Mouse (Mus musculus) neural tube, embryonic 11.5 days (tissue): ENCODE results near the gene Grm2. TPM values are rescaled to one million over a fixed set of nuclear protein-coding genes. Genes with fewer than 3 reads are reported as not detected.

Experiments
- ATAC-seq: fragments of 200-750 bp; cut with Nextera tagmentation; 2 replicates; pipeline ENCODE4 v1.8.0; 2017; ENCODE audit warnings: moderate number of reproducible peaks, mild to moderate bottlenecking, moderate TSS enrichment, moderate library complexity; ENCODE audit not compliant: insufficient read depth, low FRiP score, low TSS enrichment
- DNase-seq: peaks from one replicate; pipeline ENCODE4 v3.0.0-alpha.2; 2015; ENCODE audit warnings: low spot score
- H3K27ac ChIP-seq: fragments of 300-500 bp; sonication (generic); 2 replicates; pipeline ENCODE4 v1.5.1; 2014; ENCODE audit warnings: low read depth, mild to moderate bottlenecking, low read length
- H3K27me3 ChIP-seq: fragments of 300-500 bp; sonication (generic); 2 replicates; pipeline ENCODE4 v1.6.1; 2014; ENCODE audit warnings: mild to moderate bottlenecking, low read length, mixed read lengths; ENCODE audit not compliant: control insufficient read depth, insufficient read depth
- H3K36me3 ChIP-seq: fragments of 300-500 bp; sonication (generic); 2 replicates; pipeline ENCODE4 v1.6.1; 2014; ENCODE audit warnings: mild to moderate bottlenecking, low read length, moderate library complexity, mixed read lengths; ENCODE audit not compliant: control insufficient read depth, insufficient read depth
- H3K4me1 ChIP-seq: fragments of 300-500 bp; sonication (generic); 2 replicates; pipeline ENCODE4 v1.6.1; 2014; ENCODE audit warnings: low read length, mixed read lengths; ENCODE audit not compliant: control insufficient read depth, insufficient read depth
- H3K4me2 ChIP-seq: fragments of 300-500 bp; sonication (generic); 2 replicates; pipeline ENCODE4 v1.6.1; 2014; ENCODE audit warnings: low read depth, mild to moderate bottlenecking, moderate library complexity
- H3K4me3 ChIP-seq: fragments of 300-500 bp; sonication (generic); 2 replicates; pipeline ENCODE4 v1.5.1; 2014; ENCODE audit warnings: low read depth, low read length
- H3K9ac ChIP-seq: fragments of 300-500 bp; sonication (generic); 2 replicates; pipeline ENCODE4 v1.6.1; 2014; ENCODE audit warnings: mild to moderate bottlenecking, low read length
- H3K9me3 ChIP-seq: fragments of 300-500 bp; sonication (generic); 2 replicates; pipeline ENCODE4 v1.6.1; 2016; ENCODE audit warnings: low read length; ENCODE audit not compliant: control insufficient read depth
- WGBS: fragments of 180-500 bp; shearing (Covaris S2); extraction: QIAGEN DNeasy Blood & Tissue Kit; methylation state at CpG from one replicate; pipeline ENCODE4 v1.1.7; 2014; 5-methylcytosine and 5-hydroxymethylcytosine counted together
- polyA plus RNA-seq: library from polyadenylated mRNA; unstranded; fragments of >200 nt; fragmentation: Nextera tagmentation; extraction: Ambion mirVana; gene quantifications from 2 replicates; pipeline ENCODE4 v1.2.1, GENCODE M21; 2014

Gene Grm2
- polyA plus RNA-seq: 20.6 and 26.1 TPM in 2 replicates

DNA sequence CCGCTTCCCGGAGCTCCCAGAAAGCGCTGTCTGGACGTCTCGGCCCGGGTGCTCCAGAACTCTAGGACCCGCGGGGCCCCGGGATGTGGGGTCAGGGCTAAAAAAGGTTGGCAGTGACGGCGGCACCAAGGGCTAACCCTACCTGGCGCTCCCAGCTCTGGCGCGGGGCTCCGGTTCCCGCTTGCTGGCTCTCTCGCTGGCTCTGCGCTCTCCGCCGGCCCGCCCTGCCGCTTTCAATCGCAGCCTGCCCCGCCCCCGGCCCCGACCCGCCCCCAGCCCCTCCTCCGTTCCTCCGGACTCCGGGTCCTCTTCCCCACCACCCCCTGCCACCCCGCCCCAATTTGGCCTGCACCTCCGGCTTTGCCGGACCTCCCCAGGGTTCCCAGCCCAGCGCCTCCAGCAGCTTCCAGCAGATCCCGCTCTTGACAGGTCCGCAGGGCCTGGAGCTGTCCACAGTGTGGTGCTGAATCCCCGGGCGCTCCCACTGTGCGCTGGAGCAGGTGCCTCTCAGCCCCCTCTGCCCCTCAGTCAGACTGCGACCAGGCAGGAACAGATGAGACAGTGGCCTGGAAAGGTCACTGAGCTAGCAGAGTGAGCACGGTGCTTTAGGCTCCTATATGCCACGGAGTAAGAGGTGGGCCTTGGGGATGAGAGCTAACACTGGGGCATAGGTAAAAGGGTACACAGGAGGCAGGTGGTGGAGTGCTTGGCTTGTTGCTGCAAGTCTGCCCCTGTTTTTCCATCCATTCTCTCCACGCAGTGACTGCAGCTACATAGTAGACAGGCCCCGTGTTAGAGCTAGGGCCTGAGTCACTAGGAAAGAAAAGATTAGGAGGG, at the start of gene Grm2:
Gene Grm2, minus strand, starts transcription at position 199 of the 837 bp plus-strand sequence.
- Histone ChIP-seq H3K9ac (peak within 1 kb of the TSS; percentile 46), H3K9me3 (no peaks in the 10 kb centered on the region), H3K27me3 (0 out of 2 replicates have a peak, but pooled peaks cover 4% of the 10 kb centered on the region), H3K27ac (peak within 1 kb of the TSS; percentile 49), H3K4me2 (peak within 1 kb of the TSS; percentile 63), H3K4me1 (peaks cover 5% of the 10 kb centered on the region), H3K4me3 (peak within 1 kb of the TSS; percentile 36), H3K36me3 (peaks cover 2% of the 10 kb centered on the region; the same call in 1 of the 2 replicates)
- ATAC-seq (peak; percentile 64), DNase-seq (peak; percentile 82)
- WGBS: 2% methylated on average over 41 of the region's 44 CpGs

DNA sequence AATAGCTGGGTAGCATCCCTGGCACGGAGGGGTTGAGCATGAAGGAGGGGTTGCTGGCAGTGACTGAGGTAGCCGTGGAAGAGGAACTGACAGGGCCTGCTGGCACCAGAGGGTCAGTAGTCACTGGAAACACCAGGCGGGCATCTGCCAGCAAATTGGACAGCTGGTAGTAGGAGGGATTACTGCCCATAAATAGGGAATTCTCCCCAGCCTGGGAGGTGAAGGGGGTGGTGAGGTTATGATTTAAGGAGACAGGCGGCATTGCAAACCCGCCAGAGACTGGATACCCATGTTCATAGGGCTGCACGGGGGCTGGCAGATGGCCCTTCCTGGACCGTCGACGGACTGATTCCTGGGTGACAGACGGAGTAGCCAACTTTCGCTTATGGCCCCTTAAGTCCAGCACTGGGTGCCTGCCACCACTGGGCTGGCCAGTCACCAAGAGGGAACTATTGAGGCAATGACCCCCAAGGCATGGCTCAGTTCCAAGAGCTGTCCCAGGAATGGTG, 37.1 kb upstream of the Grm2 start:
- Histone ChIP-seq H3K36me3 (peaks cover 8% of the 10 kb centered on the region), H3K27me3 (no peaks in the 10 kb centered on the region), H3K4me1 (no peaks in the 10 kb centered on the region), H3K4me3 (no peak overlapping the region), H3K27ac (no peak overlapping the region), H3K4me2 (no peak overlapping the region), H3K9ac (no peak overlapping the region), H3K9me3 (no peaks in the 10 kb centered on the region)
- ATAC-seq (no peak), DNase-seq (no peak)
- WGBS: 95% methylated on average over 11 of the region's 11 CpGs

DNA sequence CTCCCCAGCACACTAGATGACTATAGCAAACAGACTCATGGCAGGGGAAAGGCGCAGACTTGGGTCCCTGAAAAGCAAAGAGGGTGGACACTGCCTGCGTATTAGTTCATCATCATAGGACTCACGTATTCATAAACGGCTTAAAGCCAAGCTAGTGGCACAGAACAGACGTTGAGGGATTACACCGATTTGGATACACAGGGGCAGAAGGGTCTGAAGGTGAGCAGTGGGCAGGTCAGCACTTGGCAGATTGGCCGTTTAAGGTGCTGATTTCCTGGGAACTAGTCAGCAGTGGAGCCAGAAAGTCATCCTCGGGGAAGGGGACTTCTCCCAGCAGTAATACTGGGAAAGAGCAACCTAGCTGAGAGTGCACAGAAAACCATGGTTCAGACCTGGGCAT, 33.0 kb upstream of the Grm2 start:
- Histone ChIP-seq H3K4me1 (no peaks in the 10 kb centered on the region), H3K4me3 (no peak overlapping the region), H3K36me3 (peaks cover 6% of the 10 kb centered on the region), H3K27me3 (no peaks in the 10 kb centered on the region), H3K9ac (no peak overlapping the region), H3K9me3 (no peaks in the 10 kb centered on the region), H3K27ac (no peak overlapping the region), H3K4me2 (no peak overlapping the region)
- DNase-seq: no peak
- 88% methylated on average over 8 of the region's 8 CpGs for WGBS
- ATAC-seq: no peak

DNA sequence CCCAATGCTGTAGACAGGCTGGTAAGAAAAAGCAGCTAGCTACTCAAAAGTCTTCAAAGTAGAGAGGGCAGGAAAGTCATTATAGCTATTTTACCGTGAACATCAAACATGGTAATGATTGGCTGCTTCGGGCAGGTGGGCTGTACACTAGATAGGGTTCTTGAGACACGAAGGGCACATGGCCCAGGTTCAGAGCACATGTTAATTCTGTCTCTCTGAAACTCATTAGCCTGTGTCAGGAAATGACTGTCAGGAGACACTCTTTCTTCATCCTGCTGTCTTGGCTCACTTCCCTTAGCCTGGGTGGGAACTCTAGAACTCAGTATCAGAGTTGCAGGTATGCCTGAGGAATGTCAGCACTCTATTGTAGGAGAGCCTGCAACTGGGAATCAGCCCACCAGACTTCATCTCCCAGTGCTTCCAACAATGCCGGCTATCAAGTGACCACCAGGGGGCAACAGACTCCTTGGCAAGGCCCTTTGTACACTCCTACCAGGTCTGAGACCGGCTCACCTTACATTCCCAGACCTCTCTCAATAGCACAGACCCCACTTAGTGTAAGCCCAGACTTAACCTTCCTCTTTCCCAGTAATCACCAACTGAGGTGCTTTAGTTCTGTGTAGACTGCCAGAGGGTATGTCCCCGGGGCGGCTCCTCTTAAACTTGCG, 31.2 kb upstream of the Grm2 start:
- H3K4me1 ChIP-seq: no peaks in the 10 kb centered on the region
- H3K9me3 ChIP-seq: no peaks in the 10 kb centered on the region
- H3K4me3 ChIP-seq: no peak overlapping the region
- H3K27ac ChIP-seq: no peak overlapping the region
- DNase-seq (peak; percentile 79), ATAC-seq (peak; percentile 56)
- H3K36me3 ChIP-seq: no peaks in the 10 kb centered on the region
- no peaks in the 10 kb centered on the region for H3K27me3 ChIP-seq
- H3K9ac ChIP-seq: no peak overlapping the region
- H3K4me2 ChIP-seq: no peak overlapping the region
- 35% methylated on average over 8 of the region's 8 CpGs for WGBS

DNA sequence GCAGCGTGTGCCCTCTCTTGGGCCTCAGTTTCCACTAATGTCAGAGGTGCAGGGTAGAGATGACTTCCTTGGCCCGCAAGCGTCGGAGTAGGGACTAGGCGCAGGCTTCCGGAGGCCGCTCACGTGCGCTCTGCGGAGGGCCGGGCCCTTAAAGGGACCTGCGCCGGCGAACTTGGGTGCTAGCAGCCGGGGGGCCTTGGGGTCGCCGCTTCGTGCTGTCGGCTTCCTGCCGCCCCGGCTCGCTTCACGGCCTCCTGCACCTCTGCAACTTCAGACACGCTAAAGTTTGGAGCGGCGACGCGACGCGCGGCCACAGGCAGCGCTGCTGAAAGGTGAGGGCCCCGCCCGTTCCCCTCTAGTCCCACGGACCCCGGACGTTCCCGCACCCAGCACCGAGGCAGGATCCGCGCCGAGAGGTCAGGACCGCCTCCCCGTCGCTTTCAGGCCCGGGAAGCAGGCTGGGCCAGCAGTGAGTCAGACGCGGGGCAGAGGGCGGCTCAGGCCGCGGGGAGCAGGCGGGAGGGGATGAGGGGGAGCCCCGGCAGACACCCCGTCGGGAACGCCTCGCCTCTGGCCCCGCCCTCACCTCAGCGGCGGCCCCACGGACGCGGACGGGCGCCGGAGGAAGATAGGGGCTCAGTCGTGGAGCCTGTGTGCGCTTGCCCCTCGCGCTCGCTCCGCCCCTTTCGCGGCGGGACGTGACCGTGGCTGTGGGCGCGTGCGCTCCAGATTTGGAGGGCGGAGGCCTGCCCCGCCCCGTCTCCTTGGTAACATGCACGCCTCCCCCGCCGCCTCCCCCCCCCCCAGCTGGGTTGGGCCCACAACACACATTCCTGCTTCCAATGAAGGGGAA, 29.6 kb upstream of the Grm2 start, which contains the start of gene Tex264:
Gene Tex264, minus strand, starts transcription at position 679 of the 853 bp plus-strand sequence.
- WGBS: 0% methylated on average over 55 of the region's 86 CpGs
- H3K4me3 ChIP-seq: peak within 1 kb of the TSS; percentile 78
- H3K27ac ChIP-seq: no peak within 1 kb of the TSS
- ATAC-seq (peak; percentile 78), DNase-seq (peak; percentile 83)
- no peaks in the 10 kb centered on the region for H3K4me1 ChIP-seq
- peak within 1 kb of the TSS; percentile 77 for H3K9ac ChIP-seq
- peak within 1 kb of the TSS; percentile 73 for H3K4me2 ChIP-seq
- H3K9me3 ChIP-seq: no peaks in the 10 kb centered on the region
- no peaks in the 10 kb centered on the region for H3K36me3 ChIP-seq
- no peaks in the 10 kb centered on the region for H3K27me3 ChIP-seq

DNA sequence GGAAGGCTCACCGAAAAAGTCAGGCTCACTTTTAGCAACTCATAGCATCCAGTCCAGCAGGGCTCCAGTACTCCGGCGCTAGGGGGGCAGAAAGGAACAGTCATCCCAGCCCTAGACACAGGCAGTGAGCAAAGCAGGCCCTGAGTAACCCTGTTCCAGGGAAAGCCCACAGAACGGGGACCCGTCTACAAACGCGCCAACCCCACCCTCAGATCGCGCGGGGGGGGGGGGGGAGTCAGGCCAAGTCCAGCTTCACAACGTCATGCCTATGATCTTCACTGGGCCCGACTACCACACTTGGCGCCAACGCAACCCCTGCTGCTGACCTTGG, 29.0 kb upstream of the Grm2 start:
- Histone ChIP-seq H3K9me3 (no peaks in the 10 kb centered on the region), H3K27me3 (no peaks in the 10 kb centered on the region), H3K4me2 (peak overlapping the region; percentile 73), H3K27ac (no peak overlapping the region), H3K9ac (peak overlapping the region; percentile 77), H3K4me1 (no peaks in the 10 kb centered on the region), H3K36me3 (no peaks in the 10 kb centered on the region), H3K4me3 (peak overlapping the region; percentile 78)
- DNase-seq (no peak), ATAC-seq (0 out of 2 replicates have a peak, but pooled peaks have one; percentile 13)
- WGBS: 5% methylated on average over 13 of the region's 14 CpGs

DNA sequence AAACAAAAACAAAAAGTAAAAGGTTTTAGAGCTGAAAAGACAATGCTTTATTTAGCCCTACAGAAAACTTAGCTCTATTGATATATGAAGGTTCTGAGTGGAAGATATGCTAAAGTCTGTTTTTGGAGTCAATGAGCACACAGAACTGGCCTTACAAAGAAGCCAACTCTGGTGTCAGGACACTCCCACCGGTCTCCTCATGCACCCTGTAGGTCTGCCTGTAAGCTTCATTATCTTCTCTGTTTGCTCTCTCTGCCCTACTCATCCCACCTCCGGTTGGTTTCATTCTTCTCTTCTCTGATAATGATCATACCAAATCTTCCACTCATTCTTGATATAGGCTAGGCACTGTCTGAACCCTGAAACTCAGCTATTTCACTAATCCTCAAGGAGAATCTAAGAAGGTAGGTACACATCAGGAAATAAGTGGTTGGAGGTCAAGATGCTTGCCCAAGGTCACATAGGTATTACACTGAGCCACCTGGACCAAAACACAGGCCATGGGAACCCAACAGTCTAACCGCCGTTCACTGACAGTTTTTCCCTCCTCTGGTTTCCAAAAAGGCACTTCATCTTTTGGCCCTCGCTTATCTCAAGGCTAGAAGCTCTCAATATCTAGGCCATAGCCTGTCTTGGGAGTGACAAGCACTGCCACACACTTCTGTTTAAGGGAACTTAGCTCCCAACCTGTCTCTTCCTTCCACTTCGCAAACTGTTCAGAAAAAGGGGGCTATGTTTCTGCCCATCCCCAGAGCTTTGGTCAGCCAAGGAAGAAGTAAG, 28.4 kb upstream of the Grm2 start:
- H3K4me1 ChIP-seq: no peaks in the 10 kb centered on the region
- H3K27ac ChIP-seq: no peak overlapping the region
- no peaks in the 10 kb centered on the region for H3K36me3 ChIP-seq
- peak overlapping the region; percentile 73 for H3K4me2 ChIP-seq
- no peak for DNase-seq
- no peak for ATAC-seq
- peak overlapping the region; percentile 78; the same call in 1 of the 2 replicates for H3K4me3 ChIP-seq
- H3K27me3 ChIP-seq: no peaks in the 10 kb centered on the region
- 86% methylated on average over 6 of the region's 6 CpGs for WGBS
- H3K9ac ChIP-seq: no peak overlapping the region; the same call in 1 of the 2 replicates
- H3K9me3 ChIP-seq: no peaks in the 10 kb centered on the region

DNA sequence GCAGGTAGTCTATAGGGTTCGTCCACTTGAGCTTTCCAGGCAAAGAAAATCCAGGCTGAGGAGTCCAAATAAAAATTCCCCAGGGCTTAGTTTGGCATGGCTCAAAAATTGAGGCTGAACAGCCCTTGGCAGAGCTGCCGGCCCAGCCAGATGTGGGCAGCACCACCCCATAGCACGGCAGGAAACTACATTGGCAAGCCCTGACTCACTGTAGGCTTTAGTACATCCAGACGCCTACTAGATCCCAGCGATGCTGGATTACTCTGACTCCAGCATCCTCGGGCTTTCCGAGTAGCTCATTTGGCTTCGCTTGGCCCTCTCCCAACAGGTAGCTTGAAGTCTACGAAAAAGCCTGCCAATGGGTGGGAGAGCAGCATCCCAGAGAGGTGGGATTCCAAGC, 25.1 kb upstream of the Grm2 start:
- Histone ChIP-seq H3K36me3 (no peaks in the 10 kb centered on the region), H3K4me1 (no peaks in the 10 kb centered on the region), H3K4me2 (no peak overlapping the region), H3K27me3 (no peaks in the 10 kb centered on the region), H3K27ac (no peak overlapping the region), H3K4me3 (no peak overlapping the region), H3K9me3 (no peaks in the 10 kb centered on the region), H3K9ac (no peak overlapping the region)
- no peak for DNase-seq
- no peak for ATAC-seq
- WGBS: 92% methylated on average over 9 of the region's 9 CpGs
